Mouse (Mus musculus) small intestine, adult 2 months (tissue): ENCODE measurements around the gene Prrt2. TPM values are rescaled to one million over a fixed set of nuclear protein-coding genes. Genes with fewer than 3 reads are reported as not detected.
A peak's percentile ranks its signal among the peaks of the same experiment; 100 is the strongest.

Experiments
- H3K27ac ChIP-seq: fragments of 200-500 bp; 2 replicates; pipeline ENCODE4 v1.5.1; 2012; ENCODE audit warnings: low read depth, low read length, control low read depth, inconsistent platforms; ENCODE audit not compliant: insufficient read depth
- H3K27me3 ChIP-seq: fragments of 200-500 bp; 2 replicates; pipeline ENCODE4 v1.6.1; 2012; ENCODE audit warnings: mild to moderate bottlenecking, moderate library complexity, low read length, inconsistent platforms; ENCODE audit not compliant: control insufficient read depth, insufficient read depth
- H3K36me3 ChIP-seq: fragments of 200-500 bp; 2 replicates; pipeline ENCODE4 v1.6.1; 2012; ENCODE audit warnings: mild to moderate bottlenecking, low read length, control low read depth, inconsistent platforms; ENCODE audit not compliant: control insufficient read depth, insufficient read depth
- H3K4me1 ChIP-seq: fragments of 200-500 bp; 2 replicates; pipeline ENCODE4 v1.6.1; 2012; ENCODE audit warnings: low read length, inconsistent platforms, mixed read lengths; ENCODE audit not compliant: control insufficient read depth, insufficient read depth, insufficient read length
- H3K4me3 ChIP-seq: fragments of 200-500 bp; 2 replicates; pipeline ENCODE4 v1.5.1; 2012; ENCODE audit warnings: low read depth, mild to moderate bottlenecking, control low read depth, inconsistent platforms, low read length, moderate library complexity
- CTCF ChIP-seq: fragments of 200-500 bp; IDR thresholded peaks from 2 replicates; pipeline ENCODE4 v1.5.1; 2012; ENCODE audit warnings: low read depth, mild to moderate bottlenecking, control low read depth, inconsistent platforms, low read length, moderate library complexity, mixed read lengths; ENCODE audit not compliant: insufficient replicate concordance, insufficient read length; ENCODE audit errors: extremely low read depth
- POLR2A ChIP-seq: fragments of 200-500 bp; IDR thresholded peaks from 2 replicates; pipeline ENCODE4 v1.6.1; 2012; ENCODE audit warnings: low read depth, mild to moderate bottlenecking, control low read depth, inconsistent platforms, low read length, moderate library complexity
- WGBS: fragments of 180-500 bp; shearing (Covaris S2); methylation state at CpG from one replicate; pipeline ENCODE4 v1.1.7; 2018; 5-methylcytosine and 5-hydroxymethylcytosine counted together
- polyA plus RNA-seq: library from polyadenylated mRNA; depleted of rRNA; stranded (reverse); fragments of >200 nt; gene quantifications from 2 replicates; pipeline ENCODE4 v1.2.3, GENCODE M21; 2012; rRNA removed

Gene Prrt2
- 1.3 and 2.7 TPM in 2 replicates for polyA plus RNA-seq

DNA sequence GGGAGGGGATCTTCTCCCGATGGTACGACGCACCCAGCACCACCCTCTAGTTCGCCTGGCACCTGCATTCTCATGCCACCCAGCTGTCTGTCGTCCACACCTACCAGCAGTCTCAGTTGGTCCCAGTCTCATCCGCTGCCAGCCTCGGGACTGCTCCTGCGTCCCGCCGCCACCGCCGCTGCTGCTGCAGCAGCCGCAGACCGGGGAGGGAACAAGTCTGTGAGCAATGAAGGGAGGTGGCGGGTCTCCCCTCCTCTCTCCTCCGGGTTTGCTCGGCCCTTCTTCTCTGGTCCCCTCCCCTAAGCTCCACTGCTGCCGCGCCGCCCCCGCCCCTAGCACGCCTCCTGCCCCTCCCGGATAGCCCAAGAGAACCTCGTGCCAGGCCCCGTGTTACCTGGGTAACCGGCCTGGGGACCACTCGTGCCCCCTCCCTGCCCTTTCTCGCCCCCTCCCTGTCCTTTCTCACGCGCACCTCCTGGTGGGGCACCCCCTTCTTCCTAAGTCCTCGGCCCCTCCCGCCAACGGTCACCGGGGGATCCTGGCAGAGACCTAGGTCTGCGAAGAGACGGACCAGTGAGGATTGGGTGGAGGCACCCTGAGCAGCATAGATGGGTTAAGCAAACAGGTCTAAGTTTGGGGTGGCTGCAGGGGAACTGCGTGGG lies at the start of gene Prrt2, which contains the start of gene Gm42742:
Prrt2 (minus strand) TSS at position 311 of the 662 bp plus-strand sequence.
Gm42742 (minus strand) TSS at position 197 of the 662 bp plus-strand sequence.
- TF ChIP-seq POLR2A (no peak), CTCF (no peak)
- Histone ChIP-seq H3K27me3 (no peaks in the 10 kb centered on the region), H3K4me1 (peaks cover 8% of the 10 kb centered on the region), H3K36me3 (peaks cover 22% of the 10 kb centered on the region), H3K27ac (peak within 1 kb of the TSS; percentile 8; the same call in 1 of the 2 replicates), H3K4me3 (peak within 1 kb of the TSS; percentile 55)
- 3% methylated on average over 37 of the region's 37 CpGs for whole genome bisulfite sequencing

DNA sequence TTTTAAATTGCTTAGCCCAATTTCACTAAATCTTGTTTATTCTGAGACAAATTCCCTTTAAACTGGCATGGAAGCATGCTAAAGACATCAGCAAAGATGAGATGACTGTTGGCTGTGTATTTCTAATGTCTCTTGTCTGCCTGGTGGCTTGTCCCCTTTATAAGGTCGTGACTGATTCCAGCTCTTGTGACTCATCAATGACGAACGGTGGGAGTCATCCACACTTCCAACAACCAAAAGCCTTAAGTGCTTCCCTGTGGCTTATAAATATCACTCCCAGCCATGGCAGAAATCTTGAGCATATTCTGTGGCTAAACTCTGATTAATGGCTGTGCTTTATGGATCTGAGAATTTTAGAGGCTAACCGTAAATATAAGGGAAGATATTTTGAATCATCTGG lies 45.3 kb upstream of the Prrt2 start:
- no peaks in the 10 kb centered on the region for H3K27me3 ChIP-seq
- H3K4me1 ChIP-seq = no peaks in the 10 kb centered on the region; the same call in 1 of the 2 replicates
- TF ChIP-seq CTCF = no peak
- no peak for TF ChIP-seq POLR2A
- H3K27ac ChIP-seq = no peak overlapping the region
- no peak overlapping the region for H3K4me3 ChIP-seq
- WGBS = 61% methylated on average over 4 of the region's 4 CpGs
- no peaks in the 10 kb centered on the region for H3K36me3 ChIP-seq

DNA sequence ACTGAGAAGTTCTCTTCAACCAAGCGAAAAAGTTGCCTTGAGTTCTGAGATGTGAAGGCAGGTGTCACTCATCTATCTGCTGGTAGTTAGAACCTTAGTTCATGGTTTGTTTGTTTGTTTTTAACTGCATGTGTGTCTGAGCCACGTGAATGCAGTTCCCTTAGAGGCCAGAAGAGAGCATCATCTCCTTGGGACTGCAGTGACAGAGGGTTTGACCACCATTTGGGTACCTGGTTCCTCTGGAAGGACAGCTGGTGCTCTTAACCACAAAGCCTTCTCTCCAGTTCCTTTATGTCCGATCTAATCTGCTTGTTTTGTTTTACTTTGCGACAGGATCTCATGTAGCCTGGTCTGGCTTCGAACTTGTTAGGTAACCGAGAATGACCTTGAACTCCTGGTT lies 44.5 kb upstream of the Prrt2 start:
- peaks cover 3% of the 10 kb centered on the region; the same call in 1 of the 2 replicates for H3K27me3 ChIP-seq
- WGBS = 87% methylated on average over 6 of the region's 6 CpGs
- H3K36me3 ChIP-seq = no peaks in the 10 kb centered on the region
- H3K4me1 ChIP-seq = no peaks in the 10 kb centered on the region
- TF ChIP-seq CTCF = no peak
- no peak for TF ChIP-seq POLR2A
- no peak overlapping the region for H3K4me3 ChIP-seq
- H3K27ac ChIP-seq = no peak overlapping the region

DNA sequence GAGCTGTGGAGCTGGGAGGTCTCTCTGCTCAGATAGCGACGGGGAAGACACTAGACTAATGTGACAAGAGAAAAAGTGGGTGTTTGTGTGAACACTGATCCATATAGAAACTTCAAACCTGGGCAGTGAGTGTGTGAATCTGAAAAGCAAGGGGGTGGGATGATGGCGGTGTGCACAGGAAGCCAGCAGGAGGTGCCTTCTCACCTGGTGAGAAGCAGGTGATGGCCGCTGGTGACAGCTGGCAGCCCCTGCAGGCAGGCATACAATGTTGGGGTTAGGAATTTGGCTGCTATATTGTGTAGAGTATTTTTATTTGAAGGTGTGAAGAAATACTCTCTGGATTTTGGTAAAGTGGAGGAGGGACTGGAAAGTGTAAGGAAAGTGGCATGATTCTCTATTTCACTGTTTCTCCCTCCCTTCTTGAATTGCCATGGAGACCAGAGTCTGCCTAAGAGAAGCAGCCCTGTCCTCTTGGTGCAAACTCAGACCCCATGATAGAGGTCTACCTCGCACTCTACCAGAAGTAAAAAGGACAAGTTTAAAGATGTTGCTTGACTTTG lies 34.1 kb upstream of the Prrt2 start:
- Histone ChIP-seq H3K4me3 (no peak overlapping the region), H3K27ac (no peak overlapping the region), H3K4me1 (no peaks in the 10 kb centered on the region), H3K36me3 (no peaks in the 10 kb centered on the region), H3K27me3 (peaks cover 12% of the 10 kb centered on the region)
- 0 out of 2 replicates have a peak, but pooled peaks have one; percentile 8 for TF ChIP-seq CTCF
- TF ChIP-seq POLR2A = no peak
- WGBS = 54% methylated on average over 5 of the region's 5 CpGs

DNA sequence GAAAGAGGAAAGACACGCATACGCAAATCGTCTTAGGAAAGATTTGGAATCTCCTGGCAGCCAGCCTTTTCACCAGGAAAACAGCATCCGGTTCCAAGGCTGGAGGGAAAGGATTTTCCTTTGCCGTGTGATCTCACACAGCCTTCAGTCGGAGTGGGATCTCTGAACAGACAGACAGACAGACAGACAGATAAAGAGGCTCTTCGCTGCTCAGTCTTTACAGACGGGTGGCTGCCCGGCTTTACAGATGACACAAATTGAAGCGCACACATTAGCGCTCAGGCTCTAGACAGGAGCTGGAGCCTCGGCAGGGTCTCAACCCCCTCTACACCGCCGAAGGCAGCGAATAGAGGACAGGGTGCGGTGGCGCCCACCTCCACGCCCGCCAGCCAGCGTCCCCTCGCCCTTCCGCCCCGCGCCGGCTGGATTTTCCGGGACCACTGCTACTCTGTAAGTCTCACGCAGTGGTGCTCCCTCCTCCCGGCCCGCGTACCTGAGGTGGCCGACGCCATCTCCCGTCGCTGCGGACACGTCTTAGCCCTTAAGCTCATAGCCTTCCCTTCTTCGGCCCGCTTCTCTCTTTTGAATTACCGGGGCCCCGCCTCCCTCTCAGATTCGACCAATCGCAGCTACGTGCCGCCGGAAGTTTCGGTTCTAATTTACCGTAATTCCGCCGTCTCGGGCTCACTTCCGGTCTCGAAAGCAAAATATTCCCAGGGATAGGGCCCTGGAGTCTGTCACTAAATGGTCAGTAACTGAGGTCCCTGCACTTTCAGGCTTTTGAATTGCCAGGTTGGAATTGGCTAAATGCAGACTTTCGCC lies 21.1 kb upstream of the Prrt2 start, which contains the start of gene Kif22:
Kif22 (minus strand) TSS at position 621 of the 822 bp plus-strand sequence.
- under 1% methylated on average over 53 of the region's 53 CpGs for WGBS
- Histone ChIP-seq H3K27me3 (no peaks in the 10 kb centered on the region), H3K4me1 (peaks cover 2% of the 10 kb centered on the region; the same call in 1 of the 2 replicates), H3K4me3 (peak within 1 kb of the TSS; percentile 72), H3K36me3 (no peaks in the 10 kb centered on the region; the same call in 1 of the 2 replicates), H3K27ac (no peak within 1 kb of the TSS)
- no peak for TF ChIP-seq POLR2A
- TF ChIP-seq CTCF = no peak

DNA sequence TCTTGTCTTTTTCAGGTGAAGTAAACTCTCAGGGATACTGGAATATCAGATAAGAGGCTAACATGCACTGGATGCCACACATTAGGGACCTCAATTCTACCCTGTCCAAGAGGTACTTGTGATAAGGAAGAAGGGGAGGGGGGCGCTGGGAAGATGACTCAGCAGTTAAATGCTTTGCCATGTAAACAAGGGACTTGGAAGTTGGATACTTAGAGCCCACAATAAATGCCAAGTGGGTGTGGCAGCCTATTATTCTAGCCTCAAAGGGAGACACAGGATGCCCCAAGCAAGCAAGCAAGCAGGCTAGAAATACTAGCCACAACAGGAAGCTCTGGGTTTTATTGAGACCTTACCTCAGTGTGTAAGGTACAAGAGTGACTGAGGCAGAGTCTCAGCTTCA lies 10.2 kb upstream of the Prrt2 start:
- H3K36me3 ChIP-seq = peaks cover 9% of the 10 kb centered on the region; the same call in 1 of the 2 replicates
- H3K4me1 ChIP-seq = peaks cover 5% of the 10 kb centered on the region
- no peak overlapping the region for H3K4me3 ChIP-seq
- WGBS = 43% methylated on average over 1 of the region's 1 CpGs
- no peak overlapping the region for H3K27ac ChIP-seq
- TF ChIP-seq POLR2A (no peak), CTCF (no peak)
- no peaks in the 10 kb centered on the region for H3K27me3 ChIP-seq

DNA sequence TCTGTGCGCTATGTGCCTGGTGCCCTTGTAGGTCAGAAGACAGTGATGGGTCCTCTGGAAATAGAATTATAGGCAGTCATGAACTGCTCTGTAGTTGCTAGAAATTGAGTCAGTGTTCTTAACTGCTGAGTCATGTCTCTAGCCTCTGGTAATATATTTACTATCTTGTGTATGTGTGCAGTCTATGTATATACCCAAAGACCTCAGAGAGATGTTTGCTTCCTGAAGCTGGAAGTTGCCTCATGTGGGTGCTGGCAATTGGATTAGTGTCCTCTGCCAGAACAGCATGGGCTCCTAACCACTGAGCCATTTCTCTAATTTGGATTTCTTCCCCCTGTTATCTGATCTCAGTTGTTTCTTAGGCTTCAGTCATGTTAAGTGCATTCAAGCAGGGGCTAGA lies 9.2 kb upstream of the Prrt2 start:
- Histone ChIP-seq H3K27ac (no peak overlapping the region), H3K4me1 (peaks cover 5% of the 10 kb centered on the region), H3K4me3 (no peak overlapping the region), H3K27me3 (no peaks in the 10 kb centered on the region), H3K36me3 (peaks cover 9% of the 10 kb centered on the region; the same call in 1 of the 2 replicates)
- 97% methylated on average over 1 of the region's 1 CpGs for WGBS
- TF ChIP-seq CTCF (no peak), POLR2A (no peak)
